Mouse (Mus musculus) heart, adult 8-10 months (tissue): ENCODE data around the gene AY761184. TPM values are rescaled to one million over a fixed set of nuclear protein-coding genes. Genes with fewer than 3 reads are reported as not detected.
"Not testable (repeated sequence)": the region's sequence is repeated elsewhere in the genome, so short reads cannot be mapped to it uniquely, and the experiment has no call there.

Experiments
- DNase-seq: peaks from one replicate; pipeline ENCODE4 v3.0.0; 2022; ENCODE audit warnings: low spot score
- total RNA-seq, 4 experiments: library from RNA; stranded (reverse); gene quantifications; 2 replicates each; pipeline ENCODE4 v1.2.4; 2022

The AY761184 gene
- not detected for total RNA-seq

- DNase-seq = not testable (repeated sequence)
Observed at GRCm38 (mm10) chr8:21703545-21703944, at the start of gene AY761184. AY761184 (minus strand) TSS chr8:21703645.

GRCm38 (mm10) chr8:21665497-21665896, 37.9 kb downstream of the AY761184 start, which contains the start of gene Defa34:
Defa34 (plus strand) TSS chr8:21665797.
- not testable (repeated sequence) for DNase-seq

GRCm38 (mm10) chr8:21655480-21655879, 48.0 kb downstream of the AY761184 start, which contains the start of gene Defa17:
Defa17 (plus strand) TSS chr8:21655780.
- DNase-seq = not testable (repeated sequence)

Other genes starting within 250 kb of the AY761184 start
- not detected for gene Gm7849, start 247.1 kb downstream of the AY761184 start, total RNA-seq
- gene Defa20, start 194.4 kb downstream of the AY761184 start, total RNA-seq = not detected
- not detected for gene Defa32, start 174.6 kb downstream of the AY761184 start, total RNA-seq
- gene Defa37, start 138.3 kb downstream of the AY761184 start, total RNA-seq = not detected
- gene Defa28, start 120.6 kb downstream of the AY761184 start, total RNA-seq = not detected
- not detected for gene Gm7861, start 109.1 kb downstream of the AY761184 start, total RNA-seq
- gene Defa26, start 85.5 kb downstream of the AY761184 start, total RNA-seq = not detected
- gene Defa17, start 47.9 kb downstream of the AY761184 start, total RNA-seq = not detected
- gene Defa34, start 37.8 kb downstream of the AY761184 start, total RNA-seq = not detected
- gene Defa24, start 30.8 kb upstream of the AY761184 start, total RNA-seq = not detected
- not detected for gene Defb50, start 119.9 kb upstream of the AY761184 start, total RNA-seq
- gene Defb2, start 136.3 kb upstream of the AY761184 start, total RNA-seq = not detected
- not detected for gene Defb10, start 155.3 kb upstream of the AY761184 start, total RNA-seq
- gene Defb9, start 181.8 kb upstream of the AY761184 start, total RNA-seq = not detected
- gene Defb11, start 202.8 kb upstream of the AY761184 start, total RNA-seq = not detected
- not detected for gene Defb15, start 229.1 kb upstream of the AY761184 start, total RNA-seq
- gene Defb35, start 234.7 kb upstream of the AY761184 start, total RNA-seq = not detected
- not detected for gene Defb13, start 243.1 kb upstream of the AY761184 start, total RNA-seq